Mouse (Mus musculus) liver, adult 2 months (tissue): ENCODE measurements around the gene Nfrkb. TPM values are rescaled to one million over a fixed set of nuclear protein-coding genes. Genes with fewer than 3 reads are reported as not detected.

ENCODE experiments used
- DNase-seq: peaks from one replicate; pipeline ENCODE4 v3.0.0-alpha.2; 2011; ENCODE audit warnings: low read depth, low spot score; ENCODE audit errors: extremely low read depth
- H3K27ac ChIP-seq: fragments of 200-500 bp; replicated peaks from 2 replicates; pipeline ENCODE4 v1.5.1; 2012; ENCODE audit warnings: low read depth, mild to moderate bottlenecking, control low read depth, inconsistent platforms, low read length; ENCODE audit not compliant: insufficient read depth
- H3K27me3 ChIP-seq: fragments of 200-500 bp; 2 replicates; pipeline ENCODE4 v1.6.1; 2012; ENCODE audit warnings: mild to moderate bottlenecking, moderate library complexity, low read length, inconsistent platforms; ENCODE audit not compliant: control insufficient read depth, insufficient read depth
- H3K36me3 ChIP-seq: fragments of 200-500 bp; 2 replicates; pipeline ENCODE4 v1.6.1; 2012; ENCODE audit warnings: low read length, inconsistent platforms; ENCODE audit not compliant: control insufficient read depth, insufficient read depth
- H3K4me1 ChIP-seq: fragments of 200-500 bp; 2 replicates; pipeline ENCODE4 v1.6.1; 2011; ENCODE audit warnings: low read length; ENCODE audit not compliant: control insufficient read depth, insufficient read depth
- H3K4me3 ChIP-seq: fragments of 200-500 bp; 2 replicates; pipeline ENCODE4 v1.5.1; 2011; ENCODE audit warnings: low read depth, mild to moderate bottlenecking, control low read depth, low read length, moderate library complexity; ENCODE audit not compliant: insufficient read depth
- H3K79me2 ChIP-seq: fragments of 200-500 bp; 2 replicates; pipeline ENCODE4 v1.6.1; 2012; ENCODE audit warnings: inconsistent platforms, mild to moderate bottlenecking, low read length, moderate library complexity; ENCODE audit not compliant: control insufficient read depth, insufficient read depth
- H3K9ac ChIP-seq: fragments of 200-500 bp; 2 replicates; pipeline ENCODE4 v1.6.1; 2012; ENCODE audit warnings: low read depth, mild to moderate bottlenecking, control low read depth, inconsistent platforms, low read length
- CTCF ChIP-seq: fragments of 200-500 bp; IDR thresholded peaks from 2 replicates; pipeline ENCODE4 v1.5.1; 2011; ENCODE audit warnings: low read depth, low read length, control low read depth
- POLR2A ChIP-seq: fragments of 200-500 bp; IDR thresholded peaks from 2 replicates; pipeline ENCODE4 v1.6.1; 2011; ENCODE audit warnings: low read length, control low read depth; ENCODE audit not compliant: insufficient read depth; ENCODE audit errors: extremely low read depth
- WGBS: fragments of 180-500 bp; shearing (Covaris S2); methylation state at CpG from one replicate; pipeline ENCODE4 v1.1.7; 2018; 5-methylcytosine and 5-hydroxymethylcytosine counted together
- polyA plus RNA-seq: library from polyadenylated mRNA; depleted of rRNA; stranded (reverse); fragments of >200 nt; gene quantifications from 2 replicates; pipeline ENCODE4 v1.2.3, GENCODE M21; 2012
- total RNA-seq: library from RNA; depleted of rRNA; stranded (reverse); fragments of >200 nt; gene quantifications from 2 replicates; pipeline ENCODE4 v1.2.3, GENCODE M21; 2014

Nfrkb gene
- total and polyA plus RNA-seq, 2 experiments, result 6.6 to 8.2 TPM

DNA sequence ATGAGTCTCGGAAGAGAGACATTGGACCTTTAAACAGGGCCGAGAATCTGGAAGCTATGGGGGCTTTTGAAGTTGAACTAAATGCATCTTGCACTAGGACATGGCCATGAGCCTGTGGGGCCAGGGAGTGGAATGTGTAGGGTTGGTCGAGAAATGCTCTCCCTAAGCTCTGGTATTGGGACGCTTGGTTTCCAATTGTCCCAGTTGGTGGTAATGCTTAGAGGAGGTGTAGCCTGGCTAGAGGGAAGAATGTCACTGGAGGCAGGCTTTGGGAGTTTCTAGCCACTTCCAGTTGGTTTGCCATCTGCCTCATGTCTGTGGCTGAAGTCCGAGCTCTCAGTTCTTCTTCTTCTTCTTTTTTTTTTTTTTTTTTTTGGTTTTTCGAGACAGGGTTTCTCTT lies 53.3 kb downstream of the Nfrkb start:
- H3K79me2 ChIP-seq, result no peaks in the 10 kb centered on the region
- H3K36me3 ChIP-seq, result no peaks in the 10 kb centered on the region
- H3K27ac ChIP-seq, result no peak overlapping the region
- DNase-seq, result no peak
- WGBS, result 83% methylated on average over 6 of the region's 6 CpGs
- no peak overlapping the region for H3K4me3 ChIP-seq
- no peaks in the 10 kb centered on the region for H3K27me3 ChIP-seq
- no peaks in the 10 kb centered on the region for H3K4me1 ChIP-seq
- TF ChIP-seq CTCF (no peak), POLR2A (no peak)
- H3K9ac ChIP-seq, result no peak overlapping the region

GRCm38 (mm10) chr9:31440366-31440765 lies 54.4 kb downstream of the Nfrkb start:
- no peak overlapping the region for H3K27ac ChIP-seq
- TF ChIP-seq CTCF (no peak), POLR2A (no peak)
- DNase-seq, result no peak

DNA sequence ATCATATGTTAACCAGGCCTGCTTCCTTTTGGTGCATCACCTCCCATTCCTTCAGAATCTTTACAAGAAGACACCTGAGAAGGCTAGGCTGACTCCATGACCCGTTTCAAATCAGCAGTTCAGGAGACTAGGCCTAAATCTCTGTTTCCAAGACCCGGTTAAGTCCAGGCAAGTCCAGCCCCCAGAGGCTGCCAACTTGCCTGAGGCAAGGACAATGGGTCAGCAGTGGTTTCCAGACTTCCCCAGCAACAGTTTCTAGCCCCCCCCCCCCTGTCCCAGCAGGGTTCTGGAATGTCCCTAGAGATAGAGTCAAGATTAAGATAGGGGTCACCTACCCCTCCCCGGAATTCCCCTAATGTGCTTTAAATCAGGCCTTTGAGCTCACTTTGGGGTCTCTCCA lies 55.5 kb downstream of the Nfrkb start:
- Histone ChIP-seq H3K4me1 (no peaks in the 10 kb centered on the region), H3K27ac (no peak overlapping the region), H3K4me3 (no peak overlapping the region), H3K36me3 (no peaks in the 10 kb centered on the region), H3K9ac (no peak overlapping the region), H3K79me2 (no peaks in the 10 kb centered on the region), H3K27me3 (no peaks in the 10 kb centered on the region)
- no peak for TF ChIP-seq CTCF
- TF ChIP-seq POLR2A, result no peak
- no peak for DNase-seq
- WGBS, result 79% methylated on average over 3 of the region's 3 CpGs

More at GRCm38 (mm10) chr9:31440366-31440765, 54.4 kb downstream of the Nfrkb start:
- no peaks in the 10 kb centered on the region for H3K79me2 ChIP-seq
- no peaks in the 10 kb centered on the region for H3K4me1 ChIP-seq
- H3K36me3 ChIP-seq, result no peaks in the 10 kb centered on the region
- no peak overlapping the region for H3K9ac ChIP-seq
- WGBS, result 97% methylated on average over 5 of the region's 5 CpGs
- H3K4me3 ChIP-seq, result no peak overlapping the region
- H3K27me3 ChIP-seq, result no peaks in the 10 kb centered on the region

DNA sequence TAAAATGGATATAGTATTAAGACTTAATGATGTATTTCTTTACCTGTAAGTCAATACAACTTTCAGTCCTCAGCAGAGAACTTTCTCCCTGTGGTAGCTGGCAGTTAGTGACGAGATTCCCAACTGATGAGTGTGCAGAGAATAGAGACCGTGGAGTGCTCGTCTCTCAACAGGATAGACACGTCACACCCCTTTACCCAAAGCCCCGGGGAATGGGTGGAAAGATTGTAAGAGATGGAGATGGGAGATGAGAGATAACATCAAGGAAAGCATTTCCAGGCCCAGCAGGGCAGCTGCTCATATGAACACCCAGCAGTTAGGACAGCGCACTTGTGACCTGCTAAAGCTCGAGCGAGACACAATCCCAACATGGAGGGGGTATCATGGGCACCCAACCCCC lies 58.2 kb downstream of the Nfrkb start:
- WGBS, result 91% methylated on average over 8 of the region's 8 CpGs
- Histone ChIP-seq H3K4me1 (no peaks in the 10 kb centered on the region), H3K79me2 (no peaks in the 10 kb centered on the region), H3K36me3 (no peaks in the 10 kb centered on the region), H3K27me3 (no peaks in the 10 kb centered on the region), H3K4me3 (no peak overlapping the region), H3K27ac (no peak overlapping the region), H3K9ac (no peak overlapping the region)
- TF ChIP-seq POLR2A, result no peak
- no peak for DNase-seq

DNA sequence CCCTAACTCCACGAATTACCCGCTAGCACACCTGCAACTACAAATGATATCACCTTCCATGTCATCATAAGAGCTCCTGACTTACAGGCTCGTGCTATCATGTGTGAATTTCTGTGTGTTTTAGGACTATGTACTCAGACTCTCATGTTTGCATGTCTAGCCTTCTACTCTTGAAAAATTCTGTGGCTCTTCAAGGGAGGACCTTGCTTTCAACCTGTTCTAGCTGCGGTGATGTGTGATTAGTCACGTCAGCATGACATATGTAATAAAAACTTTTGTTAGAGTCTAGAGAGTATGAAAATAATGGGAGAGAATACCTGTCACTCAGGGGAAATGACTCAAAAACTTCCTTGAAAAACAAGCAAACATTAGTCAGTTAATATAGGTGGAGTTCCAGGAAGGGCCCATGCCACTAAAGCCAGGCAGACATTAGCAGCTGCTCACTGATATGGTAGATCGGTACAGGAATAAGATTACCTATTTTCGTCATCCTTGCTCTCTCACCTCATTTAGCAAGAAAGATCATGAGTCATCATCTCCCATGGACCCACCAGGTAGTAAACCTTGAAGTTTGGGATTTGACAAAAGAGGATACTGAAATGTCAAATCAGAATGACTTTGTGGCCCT lies 63.3 kb downstream of the Nfrkb start:
- Histone ChIP-seq H3K27me3 (no peaks in the 10 kb centered on the region), H3K36me3 (no peaks in the 10 kb centered on the region), H3K27ac (no peak overlapping the region), H3K4me1 (no peaks in the 10 kb centered on the region), H3K79me2 (no peaks in the 10 kb centered on the region), H3K4me3 (no peak overlapping the region), H3K9ac (no peak overlapping the region)
- no peak for DNase-seq
- TF ChIP-seq POLR2A, result no peak
- TF ChIP-seq CTCF, result no peak
- 87% methylated on average over 7 of the region's 7 CpGs for WGBS

DNA sequence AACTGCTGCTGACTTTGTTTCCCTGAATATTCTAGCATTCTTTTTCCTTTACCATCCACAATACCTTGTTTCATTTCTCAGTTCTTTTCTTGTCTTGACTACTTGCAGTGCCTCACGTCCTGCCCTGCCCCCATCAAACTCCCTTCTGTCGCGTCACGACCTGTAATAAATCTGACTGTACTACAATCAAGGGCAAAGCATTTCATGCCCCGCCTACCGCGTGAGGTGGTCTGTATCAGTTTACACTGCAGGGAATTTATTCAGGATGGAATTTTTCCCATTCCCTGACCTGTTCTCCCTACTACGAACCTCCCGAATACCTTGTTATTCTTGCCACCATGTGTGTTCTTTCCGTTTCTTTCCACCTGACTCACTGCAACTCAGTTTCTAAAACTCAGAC lies 66.2 kb downstream of the Nfrkb start:
- Histone ChIP-seq H3K36me3 (no peaks in the 10 kb centered on the region), H3K4me3 (no peak overlapping the region), H3K9ac (no peak overlapping the region), H3K4me1 (no peaks in the 10 kb centered on the region), H3K27ac (no peak overlapping the region), H3K79me2 (no peaks in the 10 kb centered on the region), H3K27me3 (no peaks in the 10 kb centered on the region)
- DNase-seq, result no peak
- TF ChIP-seq CTCF (no peak), POLR2A (no peak)
- WGBS, result 78% methylated on average over 10 of the region's 10 CpGs
